Mouse (Mus musculus) ZHBTc4 (cell line): Measurements from ENCODE around the gene Abcc4.

Source experiments
- DNase-seq: peaks from one replicate; pipeline ENCODE4 v3.0.0-alpha.2; 2011; ENCODE audit warnings: low read depth, low spot score

The Abcc4 gene

GRCm38 (mm10) chr14:118434842-118435241, 271.2 kb downstream of the Abcc4 start:
- DNase-seq = no peak

- no peak for DNase-seq
Measured at GRCm38 (mm10) chr14:118433848-118434247, 272.2 kb downstream of the Abcc4 start.
